Mouse (Mus musculus): ENCODE data around the gene Zfp358.
A peak's percentile ranks its signal among the peaks of the same experiment; 100 is the strongest.

GRCm38 (mm10) chr8:3475715-3476429 lies 17.1 kb upstream of the Zfp358 start:
- no peak for TF ChIP-seq CTCF (IDR thresholded peaks at IDR 0.05; ENCODE audit: control insufficient read depth, insufficient read depth, low read length)
- TF ChIP-seq POLR2A (IDR thresholded peaks at IDR 0.05; ENCODE audit: borderline replicate concordance, control insufficient read depth, low read depth, low read length), result peak; percentile 21; the same call in 1 of the 2 replicates
